Mouse (Mus musculus) limb, embryonic 15.5 days (tissue): ENCODE results near the gene Magi2. TPM values are rescaled to one million over a fixed set of nuclear protein-coding genes. Genes with fewer than 3 reads are reported as not detected.

ENCODE experiments used
- ATAC-seq: fragments of 200-750 bp; cut with Nextera tagmentation; 2 replicates; pipeline ENCODE4 v1.8.0; 2017; ENCODE audit warnings: low read depth, moderate TSS enrichment; ENCODE audit not compliant: insufficient number of reproducible peaks, low FRiP score, low TSS enrichment
- H3K27ac ChIP-seq: fragments of 300-500 bp; sonication (generic); 2 replicates; pipeline ENCODE4 v1.5.1; 2015; ENCODE audit warnings: moderate library complexity, mild to moderate bottlenecking, inconsistent platforms
- H3K27me3 ChIP-seq: fragments of 300-500 bp; sonication (generic); 2 replicates; pipeline ENCODE4 v1.6.1; 2015; ENCODE audit warnings: inconsistent platforms
- H3K36me3 ChIP-seq: fragments of 300-500 bp; sonication (generic); 2 replicates; pipeline ENCODE4 v1.6.1; 2015; ENCODE audit warnings: inconsistent platforms
- H3K4me1 ChIP-seq: fragments of 300-500 bp; sonication (generic); 2 replicates; pipeline ENCODE4 v1.6.1; 2015; ENCODE audit warnings: inconsistent platforms
- H3K4me2 ChIP-seq: fragments of 300-500 bp; sonication (generic); 2 replicates; pipeline ENCODE4 v1.6.1; 2015; ENCODE audit warnings: mild to moderate bottlenecking, inconsistent platforms
- H3K4me3 ChIP-seq: fragments of 300-500 bp; sonication (generic); 2 replicates; pipeline ENCODE4 v1.5.1; 2015; ENCODE audit warnings: mild to moderate bottlenecking, inconsistent platforms
- H3K9ac ChIP-seq: fragments of 300-500 bp; sonication (generic); 2 replicates; pipeline ENCODE4 v1.6.1; 2015; ENCODE audit warnings: inconsistent platforms
- H3K9me3 ChIP-seq: fragments of 300-500 bp; sonication (generic); 2 replicates; pipeline ENCODE4 v1.6.1; 2016; ENCODE audit warnings: inconsistent platforms
- WGBS: fragments of 180-500 bp; shearing (Covaris S2); methylation state at CpG from one replicate; pipeline ENCODE4 v1.1.7; 2015; 5-methylcytosine and 5-hydroxymethylcytosine counted together
- polyA plus RNA-seq: library from polyadenylated mRNA; unstranded; fragments of >200 nt; fragmentation: Nextera tagmentation; extraction: Ambion mirVana; gene quantifications from 2 replicates; pipeline ENCODE4 v1.2.1, GENCODE M21; 2015

Gene Magi2
- polyA plus RNA-seq, 1 experiment from 2014 or later = 5.3 TPM

DNA sequence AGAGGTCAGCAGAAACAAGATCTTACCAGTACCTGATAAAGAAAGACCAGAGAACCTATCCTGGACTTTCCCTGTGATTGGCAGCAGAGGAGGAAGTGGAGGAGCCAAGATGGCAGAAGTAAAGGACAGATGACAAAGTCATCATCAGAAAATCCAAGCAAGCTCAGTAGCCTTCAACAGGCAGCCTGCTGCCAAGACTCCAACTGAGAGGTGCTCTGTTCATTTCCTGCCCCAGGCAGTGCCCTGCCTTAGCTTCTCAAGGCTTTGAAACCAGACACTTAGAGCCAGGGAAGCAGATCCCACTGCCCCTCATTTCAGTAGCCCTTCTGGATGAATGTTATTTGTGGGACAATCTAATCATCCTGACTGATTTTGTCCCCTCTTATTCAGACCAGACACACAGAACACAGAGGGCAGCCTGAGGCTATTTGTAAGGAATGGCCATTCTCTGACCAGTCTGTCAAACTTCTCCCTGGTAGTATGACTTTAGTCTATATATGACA is 1448.4 kb downstream of the Magi2 start:
- Histone ChIP-seq H3K4me3 (no peak overlapping the region), H3K27me3 (no peaks in the 10 kb centered on the region), H3K27ac (no peak overlapping the region), H3K4me1 (no peaks in the 10 kb centered on the region), H3K4me2 (no peak overlapping the region), H3K9ac (no peak overlapping the region), H3K9me3 (no peaks in the 10 kb centered on the region), H3K36me3 (no peaks in the 10 kb centered on the region)
- ATAC-seq = no peak

DNA sequence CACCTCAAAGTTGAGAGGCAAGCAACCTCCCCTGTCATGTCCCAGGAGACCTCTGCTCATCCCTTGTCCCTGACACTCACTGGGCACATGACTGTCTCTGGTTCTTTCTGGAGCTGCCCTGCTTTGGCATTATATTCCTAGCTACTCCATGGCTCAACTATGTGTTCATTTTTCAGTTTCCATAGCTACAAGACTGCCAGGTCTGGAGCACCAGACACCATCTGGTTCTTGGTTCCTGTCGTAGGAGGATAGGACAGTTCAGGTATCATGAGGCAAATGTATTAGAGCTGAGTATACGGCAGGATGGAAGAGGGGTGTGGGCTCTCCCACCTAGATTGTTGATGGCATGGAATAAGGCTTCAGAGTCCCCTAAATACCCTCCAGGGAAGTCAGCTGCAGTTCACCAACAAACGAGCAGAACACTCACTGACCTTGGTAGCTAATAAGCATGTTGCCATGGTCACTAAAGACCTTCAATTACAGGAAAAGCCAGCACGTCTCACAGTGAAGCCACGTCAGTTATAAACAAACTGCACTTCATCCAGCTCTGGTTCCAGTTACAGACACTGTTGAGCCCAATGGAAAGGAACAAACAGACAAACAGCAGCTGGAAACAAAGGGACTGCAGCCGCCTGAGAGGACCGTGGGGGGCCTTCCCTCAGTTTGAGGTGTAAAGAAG is 1449.5 kb downstream of the Magi2 start:
- Histone ChIP-seq H3K27ac (no peak overlapping the region), H3K4me2 (no peak overlapping the region), H3K27me3 (no peaks in the 10 kb centered on the region), H3K9ac (no peak overlapping the region), H3K36me3 (no peaks in the 10 kb centered on the region), H3K4me3 (no peak overlapping the region), H3K4me1 (no peaks in the 10 kb centered on the region), H3K9me3 (no peaks in the 10 kb centered on the region)
- ATAC-seq = no peak
- whole genome bisulfite sequencing = 14% methylated on average over 7 of the region's 7 CpGs

DNA sequence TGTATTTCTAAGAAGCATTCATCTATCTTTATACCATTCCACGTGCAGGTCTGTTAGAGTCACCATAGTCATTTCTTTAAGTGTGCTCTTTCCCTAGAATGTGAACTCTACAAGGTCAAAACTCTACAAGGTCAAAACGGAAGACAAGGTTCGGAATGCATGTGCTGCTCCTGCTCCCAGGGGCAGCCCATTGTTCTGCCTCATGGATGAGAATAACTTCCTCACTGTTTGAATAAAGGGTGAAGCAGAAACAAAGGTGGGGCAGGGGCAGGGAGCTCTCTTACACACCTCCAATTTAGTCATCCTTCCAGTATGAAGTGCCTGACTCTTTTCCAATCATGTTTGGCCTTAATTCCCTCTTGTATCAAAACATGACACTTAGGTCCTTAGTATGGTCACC is 1450.4 kb downstream of the Magi2 start:
- no peak for ATAC-seq

DNA sequence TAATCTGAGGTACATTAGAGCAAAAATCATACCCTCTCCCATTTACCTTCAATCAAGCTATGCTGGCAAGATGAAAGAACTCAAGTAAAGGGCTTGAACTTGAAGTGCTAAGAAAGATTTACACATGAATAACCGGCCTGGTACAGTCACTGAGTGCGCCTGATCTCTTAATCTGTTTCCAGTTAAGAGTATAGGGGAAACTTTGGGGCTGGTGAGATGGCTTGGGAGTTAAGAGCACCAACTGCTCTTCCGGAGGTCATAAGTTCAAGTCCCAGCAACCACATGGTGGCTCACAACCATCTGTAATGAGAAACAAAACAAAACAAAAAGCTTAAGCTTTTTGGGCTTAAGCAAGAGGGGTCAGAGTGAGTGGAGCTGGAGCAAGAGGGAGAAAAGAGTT is 1451.7 kb downstream of the Magi2 start:
- Histone ChIP-seq H3K27me3 (no peaks in the 10 kb centered on the region), H3K9me3 (no peaks in the 10 kb centered on the region), H3K27ac (no peak overlapping the region), H3K36me3 (no peaks in the 10 kb centered on the region), H3K9ac (no peak overlapping the region), H3K4me1 (no peaks in the 10 kb centered on the region), H3K4me2 (no peak overlapping the region), H3K4me3 (no peak overlapping the region)
- ATAC-seq = no peak
- WGBS = 48% methylated on average over 3 of the region's 3 CpGs

More for the DNA sequence above, 1450.4 kb downstream of the Magi2 start:
- WGBS = 75% methylated on average over 3 of the region's 3 CpGs
- Histone ChIP-seq H3K27ac (no peak overlapping the region), H3K27me3 (no peaks in the 10 kb centered on the region), H3K4me2 (no peak overlapping the region), H3K9ac (no peak overlapping the region), H3K4me1 (no peaks in the 10 kb centered on the region), H3K9me3 (no peaks in the 10 kb centered on the region), H3K36me3 (no peaks in the 10 kb centered on the region), H3K4me3 (no peak overlapping the region)

DNA sequence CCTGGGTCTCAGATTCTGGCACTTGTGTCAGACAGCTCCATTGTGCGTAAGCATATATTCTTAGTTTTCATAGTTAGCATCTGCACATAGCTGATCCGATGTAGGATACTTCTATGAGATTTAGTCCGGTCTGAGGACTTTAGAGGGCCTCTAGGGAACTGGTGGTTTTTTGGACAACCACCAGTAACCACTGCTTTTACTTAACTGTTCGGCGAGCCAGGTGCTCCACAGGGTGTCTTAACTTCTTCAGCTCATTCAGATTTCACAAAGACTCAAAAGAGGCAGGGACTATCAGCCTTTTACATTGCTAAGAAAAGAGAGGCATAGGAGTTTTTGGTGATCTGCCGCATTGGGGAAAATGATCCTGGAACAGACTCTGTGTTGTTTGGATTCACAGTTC is 1453.1 kb downstream of the Magi2 start:
- no peak overlapping the region for H3K4me3 ChIP-seq
- H3K27ac ChIP-seq = no peak overlapping the region
- no peak overlapping the region for H3K9ac ChIP-seq
- H3K4me1 ChIP-seq = no peaks in the 10 kb centered on the region
- no peaks in the 10 kb centered on the region for H3K36me3 ChIP-seq
- no peak for ATAC-seq
- 72% methylated on average over 6 of the region's 6 CpGs for WGBS
- H3K9me3 ChIP-seq = no peaks in the 10 kb centered on the region
- H3K4me2 ChIP-seq = no peak overlapping the region
- H3K27me3 ChIP-seq = no peaks in the 10 kb centered on the region

DNA sequence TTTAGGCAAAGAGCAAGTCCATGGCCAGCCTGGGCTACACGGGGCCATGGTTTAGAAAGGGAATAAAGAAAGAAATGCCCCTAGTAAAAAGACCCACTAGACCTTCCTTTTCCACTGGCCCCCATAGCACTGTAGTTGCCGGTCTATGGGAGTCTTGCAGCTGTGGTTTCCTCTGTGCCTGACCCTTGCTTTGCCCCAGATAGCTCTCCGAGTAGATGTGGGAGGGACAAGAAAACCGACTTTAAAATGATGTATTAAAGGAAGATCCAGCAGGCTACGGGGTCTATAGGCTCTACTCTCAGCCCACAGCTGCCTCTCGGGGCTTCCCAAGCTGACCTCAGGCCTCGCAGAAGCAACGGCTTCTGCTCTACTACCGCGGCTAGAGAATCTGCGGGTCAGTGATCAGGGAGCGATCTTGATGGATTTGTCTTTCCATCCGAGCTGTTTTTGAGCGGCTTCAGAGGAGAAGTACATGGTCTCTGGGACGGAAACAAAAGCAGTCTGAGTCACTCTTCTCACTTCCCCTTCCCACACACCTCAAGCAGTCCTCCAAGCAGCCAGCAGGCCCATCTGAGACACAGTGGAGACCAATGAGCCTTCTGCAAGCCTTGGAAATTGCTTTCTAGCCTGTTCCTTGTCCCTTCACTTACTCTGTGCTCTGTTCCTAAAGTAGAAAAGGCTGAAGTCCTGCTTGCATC is 1454.1 kb downstream of the Magi2 start:
- Histone ChIP-seq H3K36me3 (no peaks in the 10 kb centered on the region), H3K27ac (no peak overlapping the region), H3K4me3 (no peak overlapping the region), H3K27me3 (no peaks in the 10 kb centered on the region), H3K4me1 (no peaks in the 10 kb centered on the region), H3K9ac (no peak overlapping the region), H3K9me3 (no peaks in the 10 kb centered on the region), H3K4me2 (no peak overlapping the region)
- ATAC-seq = no peak
- WGBS = 90% methylated on average over 15 of the region's 15 CpGs

DNA sequence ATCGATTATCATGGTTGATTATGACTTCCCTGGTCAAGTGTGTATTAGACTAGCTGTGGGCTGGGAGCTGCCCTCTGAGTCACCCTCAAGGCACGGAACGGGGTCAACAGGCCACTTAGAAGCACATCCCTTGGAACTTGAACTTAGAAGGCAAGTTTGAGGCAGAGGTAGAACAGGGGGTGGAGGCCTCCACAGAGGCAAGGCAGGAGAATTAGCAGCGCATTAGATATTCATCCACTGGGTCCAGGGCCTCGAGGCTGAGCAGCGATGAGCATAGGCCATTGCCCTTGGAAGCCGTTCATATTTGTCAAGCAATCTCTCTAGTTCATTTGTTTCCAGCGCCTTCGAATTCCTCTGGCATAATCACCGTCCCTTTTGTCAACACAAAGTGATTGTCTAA is 1454.8 kb downstream of the Magi2 start:
- Histone ChIP-seq H3K4me3 (no peak overlapping the region), H3K4me2 (no peak overlapping the region), H3K4me1 (no peaks in the 10 kb centered on the region), H3K27ac (no peak overlapping the region), H3K9me3 (no peaks in the 10 kb centered on the region), H3K36me3 (no peaks in the 10 kb centered on the region), H3K9ac (no peak overlapping the region), H3K27me3 (no peaks in the 10 kb centered on the region)
- 68% methylated on average over 10 of the region's 10 CpGs for WGBS
- ATAC-seq = no peak

DNA sequence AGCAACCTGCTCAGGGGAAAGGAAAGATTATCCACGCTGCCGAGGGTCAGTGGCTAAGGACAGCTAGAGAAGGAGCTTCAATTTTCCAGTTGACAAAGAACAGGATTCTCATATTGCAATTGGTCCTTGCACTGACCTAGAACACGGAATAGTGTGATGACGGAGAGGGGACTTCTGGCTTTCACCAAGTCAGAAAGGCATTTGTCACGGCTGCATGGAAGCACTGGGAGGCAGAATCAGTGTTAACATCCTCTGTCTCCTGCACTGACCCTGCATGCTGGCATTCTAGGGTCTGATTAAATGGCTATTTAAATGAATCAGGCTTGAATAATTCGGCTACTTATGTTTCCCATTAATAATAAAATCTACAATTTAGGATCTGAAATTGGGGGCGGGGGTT is 1455.4 kb downstream of the Magi2 start:
- Histone ChIP-seq H3K9me3 (no peaks in the 10 kb centered on the region), H3K9ac (no peak overlapping the region), H3K4me1 (no peaks in the 10 kb centered on the region), H3K36me3 (no peaks in the 10 kb centered on the region), H3K27ac (no peak overlapping the region), H3K4me2 (no peak overlapping the region), H3K27me3 (no peaks in the 10 kb centered on the region), H3K4me3 (no peak overlapping the region)
- 66% methylated on average over 7 of the region's 7 CpGs for WGBS
- ATAC-seq = no peak

DNA sequence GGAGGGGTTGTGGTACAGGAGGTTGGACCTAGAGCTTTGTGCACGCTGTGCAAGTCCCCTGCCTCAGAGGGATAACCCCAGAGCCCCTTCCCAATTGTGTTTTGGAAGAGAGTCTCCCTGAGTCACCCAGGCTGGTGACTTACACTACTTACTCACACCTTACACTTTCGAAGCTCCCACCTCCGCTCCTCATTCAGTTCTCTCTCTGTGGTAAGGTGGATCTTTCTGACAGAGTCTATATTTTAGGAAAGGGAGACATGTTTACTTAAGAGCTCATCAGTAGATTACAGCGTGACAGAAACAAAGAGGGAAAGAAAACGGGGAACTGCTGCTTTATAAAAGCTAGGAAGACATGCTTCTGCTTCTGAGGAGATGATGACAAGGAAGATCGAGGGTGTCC is 1457.3 kb downstream of the Magi2 start:
- no peaks in the 10 kb centered on the region for H3K36me3 ChIP-seq
- WGBS = 84% methylated on average over 6 of the region's 6 CpGs
- no peaks in the 10 kb centered on the region for H3K9me3 ChIP-seq
- no peak overlapping the region for H3K4me2 ChIP-seq
- no peaks in the 10 kb centered on the region for H3K4me1 ChIP-seq
- H3K9ac ChIP-seq = no peak overlapping the region
- no peaks in the 10 kb centered on the region for H3K27me3 ChIP-seq
- no peak overlapping the region for H3K27ac ChIP-seq
- no peak for ATAC-seq
- no peak overlapping the region for H3K4me3 ChIP-seq

DNA sequence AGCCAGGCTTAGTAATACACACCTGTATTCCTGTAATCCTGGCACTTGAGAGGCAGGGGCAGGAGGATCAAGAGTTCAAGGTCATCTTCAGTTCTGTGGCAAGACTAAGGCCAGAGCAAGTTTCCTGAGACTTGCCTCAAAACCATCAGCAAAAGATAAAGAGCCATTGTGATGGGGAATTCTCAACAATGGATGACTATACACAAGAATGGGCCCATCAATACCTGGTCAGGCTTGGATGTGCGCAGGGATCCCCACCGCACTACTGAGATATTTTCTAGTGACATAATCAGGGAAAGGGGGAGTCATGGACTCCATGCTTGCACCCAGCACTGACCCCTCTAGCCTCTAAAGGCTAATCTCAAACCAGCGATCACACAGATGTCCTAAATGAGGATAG is 1465.4 kb downstream of the Magi2 start:
- 95% methylated on average over 3 of the region's 3 CpGs for WGBS
- Histone ChIP-seq H3K4me1 (no peaks in the 10 kb centered on the region), H3K4me3 (no peak overlapping the region), H3K9ac (no peak overlapping the region), H3K27ac (no peak overlapping the region), H3K27me3 (no peaks in the 10 kb centered on the region), H3K36me3 (no peaks in the 10 kb centered on the region), H3K9me3 (no peaks in the 10 kb centered on the region), H3K4me2 (no peak overlapping the region)
- no peak for ATAC-seq

DNA sequence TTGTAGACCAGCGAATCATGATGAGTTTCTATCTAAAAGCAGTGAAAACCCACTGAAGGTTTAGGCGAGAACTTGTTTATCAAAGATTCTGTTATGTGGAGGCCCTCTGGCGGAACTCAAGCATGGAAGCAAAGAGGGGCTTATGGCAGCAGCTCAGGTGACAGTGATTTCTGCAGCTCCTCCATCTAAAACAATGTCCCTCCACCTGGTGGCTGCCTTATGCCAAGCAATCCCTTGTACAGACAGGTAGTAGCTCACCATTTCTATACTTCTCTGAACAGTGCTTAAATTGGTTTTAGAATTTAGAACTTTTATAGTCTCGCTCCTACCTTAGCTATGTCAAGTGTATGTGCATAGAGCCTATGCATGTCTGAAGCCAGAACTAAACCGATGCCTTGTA is 1472.3 kb downstream of the Magi2 start:
- Histone ChIP-seq H3K36me3 (no peaks in the 10 kb centered on the region), H3K9ac (no peak overlapping the region), H3K4me3 (no peak overlapping the region), H3K27ac (no peak overlapping the region), H3K4me1 (peaks cover 9% of the 10 kb centered on the region; the same call in 1 of the 2 replicates), H3K27me3 (0 out of 2 replicates have a peak, but pooled peaks cover 3% of the 10 kb centered on the region), H3K9me3 (no peaks in the 10 kb centered on the region), H3K4me2 (no peak overlapping the region)
- no peak for ATAC-seq
- 83% methylated on average over 5 of the region's 5 CpGs for WGBS
